Mouse (Mus musculus): ENCODE results near the gene Acap2.

DNA sequence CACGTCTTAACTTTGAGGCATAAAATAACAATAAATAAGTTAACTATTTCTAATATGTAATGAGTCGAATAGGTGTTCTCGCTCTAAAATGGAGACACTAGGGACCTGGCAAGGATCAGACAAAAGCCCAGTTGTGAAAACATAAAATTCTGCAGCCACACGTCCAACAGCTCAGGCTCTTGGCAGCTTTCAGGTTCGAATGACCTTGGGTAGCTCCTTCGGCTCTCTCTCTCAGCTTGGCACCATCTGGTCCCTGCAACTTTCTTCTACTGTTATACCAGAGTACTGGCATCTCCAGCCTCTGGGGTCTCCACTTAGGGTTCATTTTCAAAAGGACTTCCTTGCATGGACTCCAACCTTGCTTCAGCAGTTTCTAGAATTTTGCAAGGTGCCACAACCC lies 53.3 kb downstream of the Acap2 start:
- TF ChIP-seq CTCF (IDR thresholded peaks at IDR 0.05; ENCODE audit: low read depth) (no peak), EP300 (IDR thresholded peaks at IDR 0.05; ENCODE audit: low read depth) (no peak)

Data from heart, postnatal 0 days (tissue).